Mouse (Mus musculus) T-cell, adult 2 months (primary cell): ENCODE results near the gene Dusp1.
A peak's percentile ranks its signal among the peaks of the same experiment; 100 is the strongest.

Source experiments
- DNase-seq: peaks from one replicate; pipeline ENCODE4 v3.0.0; 2022; ENCODE audit warnings: low spot score

The Dusp1 gene

GRCm38 (mm10) chr17:26524316-26524715 lies 37.6 kb downstream of the Dusp1 start:
- DNase-seq = no peak

GRCm38 (mm10) chr17:26522711-26523110 lies 39.2 kb downstream of the Dusp1 start:
- no peak for DNase-seq

DNA sequence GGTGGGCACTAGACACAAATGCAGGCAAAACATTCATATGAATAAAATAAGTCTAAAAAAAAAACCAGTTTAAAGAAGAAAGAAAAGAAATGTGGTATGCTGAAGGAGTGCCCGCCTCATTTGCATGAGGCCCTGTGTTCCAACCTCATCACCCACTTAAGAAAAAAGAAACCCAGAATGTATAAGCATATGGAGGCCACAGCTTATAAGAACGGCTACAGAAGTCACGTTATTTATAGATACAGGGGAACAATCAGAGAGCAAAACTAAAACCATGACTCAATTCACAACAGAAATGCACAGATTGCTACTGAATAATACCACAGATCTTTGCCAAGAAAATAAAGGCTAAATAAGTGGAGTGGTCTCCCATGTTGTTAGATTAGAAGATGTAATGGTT lies 43.6 kb downstream of the Dusp1 start:
- no peak for DNase-seq

DNA sequence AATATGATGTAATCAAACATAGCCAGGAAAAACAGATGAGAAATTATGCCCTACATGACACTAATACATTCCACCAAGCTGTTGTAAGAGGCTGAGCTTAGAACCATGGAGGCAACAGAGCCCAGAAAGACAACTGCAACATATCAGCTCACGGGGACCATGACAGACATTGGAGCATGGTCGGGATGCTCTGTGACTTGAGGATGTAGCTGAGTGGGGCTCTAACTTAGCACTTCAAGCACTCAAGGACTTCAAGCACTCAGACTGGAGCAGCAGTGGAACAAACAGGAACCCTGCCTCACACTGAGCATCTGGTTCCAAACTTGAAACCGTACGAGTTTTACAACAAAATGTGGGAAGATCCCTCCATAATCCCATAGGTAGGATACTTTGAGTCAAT lies 46.3 kb downstream of the Dusp1 start:
- DNase-seq = no peak

DNA sequence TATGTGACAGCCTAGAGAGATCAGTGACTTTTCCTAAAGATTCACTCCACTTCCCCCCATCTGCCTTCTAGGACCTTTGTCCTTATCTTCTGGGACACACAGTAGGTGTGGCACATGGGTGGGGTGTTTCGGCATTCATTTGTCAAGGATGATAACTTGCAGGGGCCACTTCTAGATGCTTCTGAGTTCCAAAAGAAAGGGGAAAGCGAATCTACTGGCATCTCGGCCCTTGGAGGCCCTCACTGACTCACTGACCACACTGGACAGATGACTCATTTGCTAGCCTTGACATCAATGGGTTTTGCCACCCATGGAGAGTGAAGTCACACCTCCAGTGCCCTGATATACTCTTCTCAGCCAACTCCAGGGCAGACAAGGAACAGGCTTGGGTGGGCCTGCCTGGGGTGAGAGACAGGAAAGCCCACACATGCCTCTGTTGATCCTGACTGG lies 47.3 kb downstream of the Dusp1 start:
- no peak for DNase-seq

GRCm38 (mm10) chr17:26513459-26514290 lies 48.3 kb downstream of the Dusp1 start:
- no peak for DNase-seq

DNA sequence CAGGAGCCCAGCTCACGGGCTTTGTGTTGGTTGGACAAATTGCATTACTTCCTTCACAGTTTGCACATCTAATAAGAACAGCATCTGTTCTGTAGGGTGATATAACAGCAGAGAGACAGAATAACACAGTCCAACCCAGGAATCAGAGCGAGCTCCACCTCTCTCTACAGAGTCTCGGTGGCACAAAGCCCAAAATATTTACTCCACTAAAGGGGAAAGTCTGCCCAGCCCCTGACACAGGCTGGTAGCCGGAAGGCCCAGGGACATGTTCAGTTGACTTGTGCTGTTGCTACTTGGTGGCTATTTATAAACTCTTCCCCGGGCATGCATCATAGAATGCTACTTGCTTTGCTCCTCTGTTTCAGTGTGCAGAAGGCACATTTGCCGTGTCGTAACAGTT lies 49.0 kb downstream of the Dusp1 start:
- no peak for DNase-seq

DNA sequence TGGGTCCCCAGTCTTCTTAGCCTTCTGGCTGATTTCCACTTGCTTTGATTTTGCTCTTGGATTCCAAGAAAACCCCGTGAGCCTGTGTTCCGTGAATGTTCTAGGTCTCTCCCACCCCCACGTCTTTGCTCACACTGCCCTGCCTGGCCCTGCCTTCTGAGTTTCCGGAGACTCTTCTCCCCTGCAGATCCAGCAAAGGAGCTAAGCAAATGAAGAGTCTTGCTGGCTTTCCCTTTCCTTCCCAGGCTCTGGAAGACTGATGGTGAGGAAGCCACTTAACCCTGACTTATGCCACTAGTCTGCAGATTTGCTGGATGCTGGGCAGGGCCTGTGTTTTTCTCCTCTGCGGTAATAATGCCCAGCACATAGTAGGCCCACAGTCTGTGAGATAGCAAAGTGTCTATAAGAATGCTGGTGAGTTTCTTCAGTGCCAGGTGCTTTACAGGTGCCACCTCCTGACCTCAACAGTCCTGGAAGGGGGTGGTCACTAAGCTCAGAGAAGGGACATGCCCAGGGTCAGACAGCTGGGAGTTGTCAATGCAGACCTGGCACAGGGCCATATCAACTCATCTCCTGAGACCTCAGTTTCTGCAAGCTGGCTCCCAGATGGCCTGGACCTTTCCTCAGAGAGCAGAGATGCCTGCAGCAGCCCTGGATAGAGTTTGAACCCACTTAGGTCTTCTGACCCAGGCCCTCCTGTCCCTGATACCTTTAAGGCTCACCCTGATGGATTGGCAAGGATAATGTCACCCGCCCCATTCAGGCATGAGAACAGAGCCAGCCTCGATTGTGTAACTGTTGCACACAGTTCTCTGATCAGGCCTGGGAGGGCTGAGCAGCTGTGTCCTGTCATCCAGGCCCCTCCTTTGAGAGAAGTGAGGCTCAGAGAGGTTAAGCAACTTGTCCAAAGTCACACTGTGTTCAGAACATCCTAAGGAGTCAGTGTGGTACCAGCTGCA lies 49.8 kb downstream of the Dusp1 start:
- DNase-seq = no peak

DNA sequence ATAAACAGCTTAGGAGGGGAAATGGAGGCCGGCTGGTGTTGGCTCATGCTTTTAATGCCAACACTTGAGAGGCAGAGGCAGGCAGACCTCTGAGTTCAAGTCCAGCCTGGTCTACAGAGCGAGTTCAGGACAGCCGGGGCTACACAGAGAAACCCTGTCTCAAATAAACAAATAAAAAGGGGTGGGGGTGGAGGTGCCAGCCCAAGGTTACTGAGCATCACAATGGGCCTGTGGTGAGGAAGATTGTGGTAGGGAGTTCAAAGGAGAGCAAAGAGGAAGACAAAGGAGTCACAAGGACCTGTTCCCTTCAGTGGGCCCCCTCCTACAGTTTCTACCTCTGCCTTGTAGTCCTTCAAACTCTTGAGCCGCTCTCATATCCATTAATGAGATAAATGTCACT lies 50.7 kb downstream of the Dusp1 start:
- no peak for DNase-seq

GRCm38 (mm10) chr17:26510146-26511045 lies 51.5 kb downstream of the Dusp1 start:
- DNase-seq = no peak

DNA sequence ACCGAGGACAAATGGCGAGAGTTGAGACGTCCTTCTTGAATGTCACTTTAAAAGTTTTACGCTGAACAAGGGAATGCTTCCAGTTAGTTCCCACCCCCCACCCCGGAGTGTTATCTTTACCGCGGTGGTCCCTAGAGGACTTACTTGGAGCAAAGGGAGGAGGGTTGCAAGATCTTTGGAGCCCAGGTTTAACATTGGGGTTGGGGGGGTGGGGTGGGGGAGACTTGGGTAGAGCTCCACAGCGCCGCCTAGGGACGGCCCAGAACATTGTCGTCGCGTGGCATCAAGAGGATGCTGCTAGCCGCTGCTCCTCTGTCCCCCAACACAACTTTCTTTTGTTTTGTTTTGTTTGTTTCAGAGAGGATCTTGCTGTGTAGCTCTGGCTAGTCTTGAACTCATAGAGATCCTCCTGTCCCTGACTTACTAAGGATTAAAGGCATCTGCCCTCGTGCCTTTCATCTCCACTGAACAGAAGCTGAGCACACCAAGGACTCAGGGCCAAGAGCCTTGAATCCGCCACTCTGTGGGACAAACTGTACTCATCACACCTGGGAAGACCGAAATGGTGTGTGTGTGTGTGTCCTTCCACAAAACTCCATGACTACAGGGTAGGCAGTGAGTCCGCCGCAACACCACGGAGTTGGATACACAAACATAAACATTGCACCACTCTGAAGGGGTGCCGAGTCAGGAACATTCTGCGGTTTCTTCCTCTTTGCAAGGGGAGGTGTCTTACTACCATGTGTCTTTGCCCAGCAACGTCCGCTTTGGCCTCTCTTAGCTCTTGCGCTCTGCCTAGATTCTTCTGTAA lies 52.8 kb downstream of the Dusp1 start:
- peak; percentile 78 for DNase-seq

DNA sequence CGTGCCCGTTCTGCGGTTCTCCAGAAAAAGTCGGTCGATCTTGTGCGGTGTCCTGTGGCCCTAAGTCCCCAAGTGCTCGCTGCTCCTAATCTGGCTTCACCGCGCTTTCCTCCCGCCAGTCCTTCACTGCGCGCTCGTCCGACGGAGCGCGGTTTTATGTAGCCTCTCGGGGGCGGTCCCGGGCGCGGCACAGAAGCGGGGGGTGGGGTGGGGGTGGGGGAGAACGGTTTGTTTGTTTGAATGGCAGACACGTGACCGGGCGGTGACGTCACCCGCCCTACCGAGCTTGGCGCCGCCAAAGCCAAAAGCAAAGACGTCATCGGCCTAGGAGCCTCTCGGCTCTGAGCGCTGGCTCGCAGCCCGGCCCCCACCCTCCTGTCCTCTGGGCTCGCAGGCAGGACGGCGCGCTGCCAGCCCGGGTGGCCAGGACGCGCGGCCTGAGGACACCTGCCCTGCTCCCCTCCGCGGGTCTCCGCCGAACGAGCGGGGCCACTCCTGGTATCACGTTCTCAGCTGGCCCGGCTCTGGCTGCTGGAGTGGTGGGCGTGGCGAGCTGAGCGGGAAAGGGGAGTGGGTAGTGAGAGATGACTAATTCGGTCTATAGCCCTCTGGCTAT lies 53.5 kb downstream of the Dusp1 start:
- peak; percentile 97 for DNase-seq

DNA sequence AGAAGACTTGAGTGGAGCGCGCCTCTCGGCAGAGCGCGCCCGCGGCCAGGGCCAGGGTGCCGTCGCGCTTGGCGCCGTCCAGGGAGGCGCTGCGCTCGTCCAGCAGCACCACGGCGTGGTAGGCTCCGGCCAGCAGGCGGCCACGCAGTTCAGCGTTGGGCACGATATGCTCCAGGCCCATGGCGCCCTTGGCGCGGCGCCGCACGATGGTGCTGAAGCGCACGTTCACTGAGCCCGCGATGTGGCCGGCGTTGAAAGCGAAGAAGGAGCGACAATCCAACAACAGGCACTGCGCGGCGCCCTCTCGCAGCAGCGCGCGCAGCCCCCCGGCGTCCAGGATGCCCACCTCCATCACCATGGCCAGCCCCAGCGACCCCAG lies 54.0 kb downstream of the Dusp1 start:
- no peak for DNase-seq

DNA sequence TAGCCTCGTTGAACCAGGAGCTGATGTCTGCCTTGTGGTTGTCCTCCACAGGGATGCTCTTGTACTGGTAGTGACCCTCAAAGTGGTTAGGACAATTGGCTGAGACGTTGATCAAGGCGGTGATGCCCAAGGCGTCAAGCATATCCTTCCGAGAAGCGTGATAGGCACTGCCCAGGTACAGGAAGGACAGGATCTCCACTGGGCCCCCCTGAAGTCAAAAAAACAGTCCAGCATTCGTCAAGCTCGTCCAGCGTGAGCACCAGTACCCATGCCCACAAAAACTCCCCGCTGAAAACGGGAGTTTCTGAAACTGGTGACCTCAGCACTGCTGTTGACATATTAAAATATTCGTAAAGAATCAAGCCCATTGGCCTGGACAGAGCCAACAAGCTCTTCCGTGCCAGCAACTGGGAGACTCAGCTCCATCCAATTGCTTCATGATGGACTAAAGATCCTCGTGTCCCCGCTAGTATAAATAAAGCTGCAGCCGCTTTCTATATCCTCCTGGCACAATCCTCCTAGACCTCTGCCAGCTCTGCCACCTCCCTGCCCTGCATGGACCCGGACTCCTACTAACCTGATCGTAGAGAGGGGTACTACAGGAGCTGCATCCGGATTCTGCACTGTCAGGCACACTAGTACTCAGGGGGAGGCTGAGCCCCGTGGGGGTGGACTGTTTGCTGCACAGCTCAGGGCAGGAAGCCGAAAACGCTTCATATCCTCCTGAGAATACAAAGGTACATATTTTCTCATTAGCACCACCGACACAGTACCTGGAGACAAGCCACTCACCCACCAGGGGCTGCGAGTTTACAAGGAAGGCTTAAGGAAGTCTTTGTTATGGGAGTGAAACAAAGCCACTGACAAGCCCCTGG lies 54.7 kb downstream of the Dusp1 start:
- DNase-seq = peak; percentile 76

DNA sequence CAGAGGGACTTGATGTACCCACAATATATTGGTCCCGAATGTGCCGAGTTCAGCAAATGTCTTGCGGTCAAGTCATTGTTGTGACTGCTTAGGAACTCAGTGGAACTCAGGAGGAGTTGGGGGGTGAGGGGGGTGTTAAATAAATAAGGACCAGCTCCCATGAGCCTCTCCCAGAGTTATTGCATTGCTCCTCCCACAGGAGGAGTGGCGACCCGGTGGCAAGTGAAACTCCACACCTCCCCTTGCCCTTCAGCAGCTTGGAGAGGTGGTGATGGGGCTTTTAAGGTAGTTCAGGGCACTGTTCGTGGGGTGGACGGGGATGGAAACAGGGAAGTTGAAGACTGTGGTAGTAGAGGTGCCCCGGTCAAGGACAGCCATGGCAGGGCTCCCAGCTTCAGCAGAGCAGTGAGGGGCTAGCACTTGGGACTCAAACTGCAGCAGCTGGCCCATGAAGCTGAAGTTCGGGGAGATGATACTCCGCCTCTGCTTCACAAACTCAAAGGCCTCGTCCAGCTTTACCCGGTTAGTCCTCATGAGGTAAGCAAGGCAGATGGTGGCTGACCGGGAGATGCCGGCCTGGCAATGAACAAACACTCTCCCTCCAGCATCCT lies 55.8 kb downstream of the Dusp1 start:
- DNase-seq = no peak

DNA sequence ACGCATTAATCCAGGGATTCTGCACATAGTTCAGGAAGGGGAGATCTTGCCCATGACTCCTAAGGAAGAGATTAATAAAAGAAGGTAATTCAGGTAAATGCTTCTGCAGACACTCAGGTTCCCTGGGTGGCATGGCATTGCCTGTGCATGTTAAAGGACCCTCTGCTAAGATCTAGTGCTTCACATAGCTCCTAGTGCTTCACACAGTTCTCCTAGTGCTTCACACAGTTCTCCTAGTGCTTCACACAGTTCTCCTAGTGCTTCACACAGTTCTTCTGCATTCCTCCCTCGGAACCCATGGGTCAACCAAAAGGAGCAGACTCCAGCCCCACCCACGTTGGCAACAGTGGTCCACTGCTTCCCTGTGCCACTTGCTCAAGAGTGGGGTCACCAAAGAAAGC lies 56.7 kb downstream of the Dusp1 start:
- DNase-seq = no peak

GRCm38 (mm10) chr17:26503981-26504671 lies 57.8 kb downstream of the Dusp1 start:
- no peak for DNase-seq

DNA sequence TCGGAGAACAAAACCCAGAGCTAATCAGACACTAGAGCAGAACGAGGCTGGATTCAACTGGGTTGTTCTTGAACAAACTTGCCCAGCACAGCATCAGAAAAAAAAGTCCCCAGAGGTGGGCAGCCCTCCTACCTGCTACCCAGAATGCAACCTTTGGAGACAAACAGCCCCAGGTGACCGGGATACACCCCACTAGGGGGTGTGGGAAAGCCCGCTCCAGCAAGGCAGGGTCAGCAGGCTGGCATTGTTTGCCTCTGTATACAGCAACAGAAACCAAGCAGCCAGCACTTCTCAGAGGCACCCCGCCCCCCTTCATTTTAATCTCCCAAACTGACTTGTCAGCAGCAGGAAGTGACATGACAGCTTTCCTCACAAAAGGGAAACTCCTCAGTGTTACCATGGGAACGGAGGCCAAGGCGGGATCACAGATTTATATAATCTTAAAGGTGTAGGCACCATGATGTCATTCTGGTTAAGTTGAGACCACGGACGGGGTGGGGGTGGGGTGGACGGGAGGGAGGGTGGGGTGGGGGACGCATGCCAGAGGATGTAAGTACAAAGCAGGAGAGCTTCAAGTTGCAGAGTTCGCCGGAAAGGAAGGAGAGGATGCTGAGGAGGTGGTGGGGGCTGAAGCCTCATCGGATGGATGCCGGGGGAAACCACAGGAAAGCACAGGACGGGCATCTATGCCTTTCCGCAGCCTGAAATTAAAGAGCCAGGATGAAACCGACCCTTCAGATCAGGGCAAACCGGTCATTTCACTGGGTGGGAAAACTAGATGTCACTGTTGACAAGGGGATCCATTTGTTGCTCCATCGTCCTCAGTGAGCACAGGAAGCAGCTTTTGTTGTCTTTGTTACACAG lies 58.9 kb downstream of the Dusp1 start:
- peak; percentile 90 for DNase-seq
